Mouse (Mus musculus): ENCODE measurements around the gene Tifa. TPM values are rescaled to one million over a fixed set of nuclear protein-coding genes. Genes with fewer than 3 reads are reported as not detected.

The Tifa gene
- total and polyA plus RNA-seq, 2 experiments from 2014 or later: 2.7 to 4.2 TPM

DNA sequence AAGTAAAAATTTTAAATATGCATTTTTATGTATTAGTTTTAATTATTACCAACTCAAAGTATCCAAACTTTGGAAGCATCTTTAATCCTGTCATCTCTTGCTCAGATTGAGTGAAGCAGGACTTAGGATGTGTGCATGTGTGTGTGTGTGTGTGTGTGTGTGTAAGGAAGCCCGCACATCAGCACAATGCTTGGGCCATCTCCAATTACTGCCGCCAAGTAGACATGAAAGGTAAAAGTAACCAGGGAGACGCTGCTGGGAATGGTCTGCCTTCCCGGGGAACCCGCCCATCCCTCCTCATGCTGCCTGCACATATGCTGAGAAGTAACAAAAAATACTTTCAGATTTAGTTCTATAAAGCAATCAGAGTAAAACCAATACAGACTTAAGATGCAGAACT lies 18.2 kb downstream of the Tifa start:
- no peak overlapping the region for H3K27ac ChIP-seq (ENCODE audit: low read depth, low read length)
- ATAC-seq (no peak), DNase-seq (no peak)
- H3K9ac ChIP-seq: no peak overlapping the region
- no peaks in the 10 kb centered on the region for H3K27me3 ChIP-seq (ENCODE audit: insufficient read depth, low read length)
- H3K4me3 ChIP-seq (ENCODE audit: low read depth, low read length): no peak overlapping the region
- WGBS: 30% methylated on average over 5 of the region's 5 CpGs
- no peak overlapping the region for H3K4me2 ChIP-seq (ENCODE audit: low read depth)
- no peak for TF ChIP-seq CTCF (IDR thresholded peaks at IDR 0.05; ENCODE audit: low read depth)
- no peaks in the 10 kb centered on the region for H3K9me3 ChIP-seq (ENCODE audit: low read length)
- no peaks in the 10 kb centered on the region for H3K4me1 ChIP-seq (ENCODE audit: insufficient read depth)
- peaks cover 54% of the 10 kb centered on the region for H3K36me3 ChIP-seq (ENCODE audit: insufficient read depth)

DNA sequence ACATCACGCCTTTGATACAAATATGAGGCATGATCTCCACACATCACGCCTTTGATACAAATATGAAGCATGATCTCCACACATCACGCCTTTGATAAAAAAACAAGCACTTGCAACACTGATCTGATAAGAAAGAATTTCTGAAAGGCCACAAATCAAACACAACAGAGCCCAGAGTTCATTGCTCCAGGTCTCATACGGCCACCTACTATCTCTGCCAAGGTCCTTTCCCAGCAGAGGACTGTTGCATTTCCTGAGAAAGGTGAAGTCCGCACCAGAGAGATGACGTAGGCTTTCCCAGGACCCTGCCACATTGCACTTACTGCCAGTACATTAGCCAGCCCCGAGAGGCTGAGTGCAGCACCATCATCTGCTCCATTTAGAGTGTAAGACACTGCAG lies 19.5 kb downstream of the Tifa start:
- Histone ChIP-seq H3K9me3 (ENCODE audit: low read length) (no peaks in the 10 kb centered on the region), H3K27me3 (ENCODE audit: insufficient read depth, low read length) (no peaks in the 10 kb centered on the region), H3K4me3 (ENCODE audit: low read depth, low read length) (no peak overlapping the region), H3K9ac (no peak overlapping the region), H3K4me1 (ENCODE audit: insufficient read depth) (no peaks in the 10 kb centered on the region), H3K36me3 (ENCODE audit: insufficient read depth) (peaks cover 64% of the 10 kb centered on the region), H3K4me2 (ENCODE audit: low read depth) (no peak overlapping the region), H3K27ac (ENCODE audit: low read depth, low read length) (no peak overlapping the region)
- no peak for ATAC-seq
- DNase-seq: no peak
- no peak for TF ChIP-seq CTCF (IDR thresholded peaks at IDR 0.05; ENCODE audit: low read depth)
- 92% methylated on average over 7 of the region's 7 CpGs for WGBS

- DNase-seq (no peak), ATAC-seq (no peak)
- Histone ChIP-seq H3K4me1 (ENCODE audit: insufficient read depth) (no peaks in the 10 kb centered on the region), H3K4me2 (ENCODE audit: low read depth) (no peak overlapping the region), H3K9ac (no peak overlapping the region), H3K27me3 (ENCODE audit: insufficient read depth, low read length) (no peaks in the 10 kb centered on the region), H3K27ac (ENCODE audit: low read depth, low read length) (no peak overlapping the region), H3K36me3 (ENCODE audit: insufficient read depth) (peaks cover 39% of the 10 kb centered on the region), H3K4me3 (ENCODE audit: low read depth, low read length) (no peak overlapping the region), H3K9me3 (ENCODE audit: low read length) (no peaks in the 10 kb centered on the region)
- no peak for TF ChIP-seq CTCF (IDR thresholded peaks at IDR 0.05; ENCODE audit: low read depth)
- WGBS: 81% methylated on average over 7 of the region's 7 CpGs
Measured at GRCm38 (mm10) chr3:127817120-127817683, 27.6 kb downstream of the Tifa start.

GRCm38 (mm10) chr3:127818694-127819663 lies 29.4 kb downstream of the Tifa start:
- TF ChIP-seq CTCF (IDR thresholded peaks at IDR 0.05; ENCODE audit: low read depth): no peak
- ATAC-seq: no peak
- Histone ChIP-seq H3K4me1 (ENCODE audit: insufficient read depth) (no peaks in the 10 kb centered on the region), H3K4me3 (ENCODE audit: low read depth, low read length) (no peak overlapping the region), H3K4me2 (ENCODE audit: low read depth) (no peak overlapping the region), H3K36me3 (ENCODE audit: insufficient read depth) (peaks cover 26% of the 10 kb centered on the region; the same call in 1 of the 2 replicates), H3K9ac (no peak overlapping the region), H3K27ac (ENCODE audit: low read depth, low read length) (no peak overlapping the region), H3K27me3 (ENCODE audit: insufficient read depth, low read length) (no peaks in the 10 kb centered on the region), H3K9me3 (ENCODE audit: low read length) (no peaks in the 10 kb centered on the region)
- WGBS: 84% methylated on average over 11 of the region's 11 CpGs
- DNase-seq: no peak

DNA sequence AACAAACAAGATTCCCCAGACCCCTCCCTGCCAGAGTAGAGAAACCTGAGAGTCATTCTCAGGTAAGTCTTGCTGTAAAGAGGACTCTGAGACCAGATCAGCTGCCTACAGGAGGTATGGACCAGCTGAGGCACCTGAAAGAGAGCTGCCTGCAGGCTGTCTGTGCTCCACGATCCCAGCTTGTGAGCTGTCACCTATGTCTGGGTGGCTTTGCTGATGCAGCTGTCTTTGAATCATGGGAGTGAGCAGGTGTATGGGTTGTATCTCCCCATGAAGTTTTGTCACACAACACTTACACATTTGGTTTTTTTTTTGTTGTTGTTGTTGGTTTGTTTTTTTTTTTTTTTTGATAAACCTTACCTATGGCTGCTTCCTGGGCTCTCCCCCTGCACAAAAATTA lies 30.8 kb downstream of the Tifa start:
- Histone ChIP-seq H3K27ac (ENCODE audit: low read depth, low read length) (no peak overlapping the region), H3K4me3 (ENCODE audit: low read depth, low read length) (no peak overlapping the region), H3K27me3 (ENCODE audit: insufficient read depth, low read length) (no peaks in the 10 kb centered on the region), H3K9ac (no peak overlapping the region), H3K4me1 (ENCODE audit: insufficient read depth) (no peaks in the 10 kb centered on the region), H3K9me3 (ENCODE audit: low read length) (no peaks in the 10 kb centered on the region), H3K36me3 (ENCODE audit: insufficient read depth) (peaks cover 23% of the 10 kb centered on the region; the same call in 1 of the 2 replicates), H3K4me2 (ENCODE audit: low read depth) (no peak overlapping the region)
- DNase-seq (no peak), ATAC-seq (no peak)
- WGBS: 89% methylated on average over 1 of the region's 1 CpGs
- TF ChIP-seq CTCF (IDR thresholded peaks at IDR 0.05; ENCODE audit: low read depth): no peak

DNA sequence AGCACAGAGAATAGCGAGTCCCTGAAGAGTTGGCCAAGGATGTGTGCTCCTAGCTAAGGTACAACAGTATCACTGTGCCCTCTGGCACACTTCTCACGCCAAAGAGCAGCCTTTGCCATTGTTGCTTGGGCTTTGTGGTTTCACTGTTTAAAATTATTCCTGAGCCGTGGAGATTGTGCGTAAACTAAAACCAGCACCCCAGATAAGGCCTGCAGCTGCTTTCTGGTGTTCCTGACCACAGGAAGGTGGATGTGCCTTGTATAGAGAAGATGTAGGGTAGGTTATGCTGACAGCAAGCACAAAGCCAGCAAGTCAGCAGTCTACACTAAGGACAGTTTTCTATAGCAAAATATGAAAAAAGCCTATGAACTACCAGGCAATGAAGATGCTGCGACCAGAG lies 31.6 kb downstream of the Tifa start:
- TF ChIP-seq CTCF (IDR thresholded peaks at IDR 0.05; ENCODE audit: low read depth): no peak
- H3K9me3 ChIP-seq (ENCODE audit: low read length): no peaks in the 10 kb centered on the region
- peaks cover 22% of the 10 kb centered on the region; the same call in 1 of the 2 replicates for H3K36me3 ChIP-seq (ENCODE audit: insufficient read depth)
- no peak overlapping the region for H3K4me3 ChIP-seq (ENCODE audit: low read depth, low read length)
- H3K27ac ChIP-seq (ENCODE audit: low read depth, low read length): no peak overlapping the region
- WGBS: 84% methylated on average over 5 of the region's 5 CpGs
- no peak for DNase-seq
- H3K4me1 ChIP-seq (ENCODE audit: insufficient read depth): no peaks in the 10 kb centered on the region
- no peak for ATAC-seq
- no peak overlapping the region for H3K4me2 ChIP-seq (ENCODE audit: low read depth)
- no peaks in the 10 kb centered on the region for H3K27me3 ChIP-seq (ENCODE audit: insufficient read depth, low read length)
- no peak overlapping the region for H3K9ac ChIP-seq
